Mouse (Mus musculus): Measurements from ENCODE around the gene Pcf11. TPM values are rescaled to one million over a fixed set of nuclear protein-coding genes. Genes with fewer than 3 reads are reported as not detected.

Gene Pcf11
- polyA plus RNA-seq, 1 experiment = 38.1 TPM

GRCm38 (mm10) chr7:92638050-92638449, 31.7 kb downstream of the Pcf11 start:
- no peak for DNase-seq (ENCODE audit: extremely low spot score in 1 of 2, low spot score in 1 of 2)

GRCm38 (mm10) chr7:92637021-92637625, 32.6 kb downstream of the Pcf11 start, which contains the start of gene Ankrd42:
Gene Ankrd42 (minus strand): TSS chr7:92637142.
- peak; percentile 80 to 95 for DNase-seq (ENCODE audit: extremely low spot score in 1 of 2, low spot score in 1 of 2)

GRCm38 (mm10) chr7:92636295-92637011, 33.3 kb downstream of the Pcf11 start:
- no peak for DNase-seq (ENCODE audit: extremely low spot score in 1 of 2, low spot score in 1 of 2)

GRCm38 (mm10) chr7:92630167-92630566, 39.6 kb downstream of the Pcf11 start:
- peak in 1 of 2 experiments; percentile 51 for DNase-seq (ENCODE audit: extremely low spot score in 1 of 2, low spot score in 1 of 2)

GRCm38 (mm10) chr7:92624488-92624887, 45.2 kb downstream of the Pcf11 start:
- no peak for DNase-seq (ENCODE audit: extremely low spot score in 1 of 2, low spot score in 1 of 2)

GRCm38 (mm10) chr7:92610830-92611229, 58.9 kb downstream of the Pcf11 start:
- no peak for DNase-seq (ENCODE audit: extremely low spot score in 1 of 2, low spot score in 1 of 2)

- DNase-seq (ENCODE audit: extremely low spot score in 1 of 2, low spot score in 1 of 2) = no peak
Observed at GRCm38 (mm10) chr7:92604961-92605360, 64.8 kb downstream of the Pcf11 start.

Other genes starting within 250 kb of the Pcf11 start
- 24.0 and 24.3 TPM in 2 replicates for gene Ccdc90b, start 108.8 kb downstream of the Pcf11 start, polyA plus RNA-seq (2012; rRNA removed)
- gene Ankrd42, start 32.8 kb downstream of the Pcf11 start, polyA plus RNA-seq (2012; rRNA removed) = 10.8 and 11.2 TPM in 2 replicates
- gene Rab30, start 71.7 kb upstream of the Pcf11 start, polyA plus RNA-seq (2012; rRNA removed) = 15.0 and 15.4 TPM in 2 replicates
- 0.40 and 0.44 TPM in 2 replicates for gene Ddias, start 204.3 kb upstream of the Pcf11 start, polyA plus RNA-seq (2012; rRNA removed)
- gene Prcp, start 204.5 kb upstream of the Pcf11 start, polyA plus RNA-seq (2012; rRNA removed) = 8.0 and 9.8 TPM in 2 replicates